Mouse (Mus musculus): ENCODE measurements around the gene Ptpra.
A peak's percentile ranks its signal among the peaks of the same experiment; 100 is the strongest.

Ptpra gene

DNA sequence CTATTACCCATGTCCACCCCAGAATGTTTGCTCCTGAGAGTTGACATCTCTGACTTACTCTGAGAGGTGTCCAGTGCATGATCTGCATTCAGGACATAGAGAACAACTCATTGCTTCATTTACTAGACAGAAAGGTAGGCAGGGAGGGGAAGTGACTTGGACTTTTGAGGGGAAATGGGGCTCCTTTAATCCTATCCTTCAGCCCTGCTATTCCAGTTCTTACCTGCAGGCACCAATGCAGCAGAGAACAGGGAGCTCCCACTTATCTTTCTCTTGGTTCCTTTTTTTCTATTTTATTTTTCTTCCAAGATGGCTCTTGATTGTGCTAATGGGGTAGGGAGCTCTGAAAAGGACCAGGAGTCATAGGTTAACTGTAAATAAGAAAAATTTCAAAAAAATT lies 1.6 kb upstream of the Ptpra start:
- DNase-seq = no peak

DNA sequence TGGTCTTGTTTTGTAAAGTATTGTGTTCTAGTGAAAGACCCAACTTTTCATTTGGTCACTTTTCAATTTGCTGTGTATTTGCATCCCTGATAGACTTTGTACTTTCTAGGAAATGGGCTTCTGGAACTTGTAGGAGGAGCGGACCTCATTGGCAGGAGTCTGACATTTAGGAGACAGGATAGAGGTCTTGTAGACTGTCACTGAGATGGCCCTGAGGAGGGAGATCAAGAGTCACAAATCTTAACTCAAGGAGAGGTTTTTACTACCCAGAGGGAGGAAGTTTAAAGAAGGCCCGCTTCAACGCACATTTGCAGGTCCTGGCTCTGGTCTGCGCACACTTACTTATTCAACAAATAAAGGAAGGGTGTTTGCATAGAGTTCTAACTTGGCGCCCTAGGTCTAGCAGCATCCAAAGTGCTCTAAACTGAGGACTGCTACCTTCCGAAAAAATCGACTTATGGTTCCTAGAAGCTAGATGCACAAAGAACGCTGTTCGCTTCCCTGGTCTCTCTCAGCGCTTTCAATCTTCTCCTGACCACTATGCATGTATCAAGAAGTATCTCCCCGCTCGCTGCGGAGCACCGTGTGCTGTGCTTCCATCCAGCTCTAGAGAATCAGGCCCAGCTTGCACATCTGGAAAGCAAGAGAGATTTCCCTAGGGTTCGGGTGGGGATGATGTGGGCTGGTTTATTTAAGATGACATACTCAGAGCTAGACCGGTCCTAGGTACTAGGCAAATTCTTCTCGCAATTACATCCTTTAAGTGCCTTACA lies 871 bp upstream of the Ptpra start:
- DNase-seq = no peak

GRCm38 (mm10) chr2:130450434-130450796 lies 337 bp downstream of the Ptpra start:
- peak; percentile 87 for DNase-seq

GRCm38 (mm10) chr2:130451086-130451726 lies 1.1 kb downstream of the Ptpra start:
- DNase-seq = no peak

DNA sequence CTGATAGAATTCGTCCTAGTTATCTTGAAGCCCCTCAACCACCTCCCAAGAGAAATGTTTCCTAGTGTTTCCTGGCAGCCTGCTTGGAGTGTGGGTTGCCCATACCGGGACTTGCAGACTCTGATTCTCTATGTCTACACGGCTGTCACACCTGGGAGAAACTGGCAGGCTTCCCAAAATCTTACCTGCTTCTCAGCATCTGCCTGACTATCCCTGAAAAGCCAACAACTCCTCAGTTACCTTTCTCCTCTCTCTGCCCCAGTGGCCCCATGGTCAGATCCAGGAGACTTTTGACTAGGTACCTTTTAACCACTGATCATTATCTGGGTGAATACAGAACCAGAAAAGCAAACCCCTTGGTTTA lies 1.6 kb downstream of the Ptpra start:
- no peak for DNase-seq

DNA sequence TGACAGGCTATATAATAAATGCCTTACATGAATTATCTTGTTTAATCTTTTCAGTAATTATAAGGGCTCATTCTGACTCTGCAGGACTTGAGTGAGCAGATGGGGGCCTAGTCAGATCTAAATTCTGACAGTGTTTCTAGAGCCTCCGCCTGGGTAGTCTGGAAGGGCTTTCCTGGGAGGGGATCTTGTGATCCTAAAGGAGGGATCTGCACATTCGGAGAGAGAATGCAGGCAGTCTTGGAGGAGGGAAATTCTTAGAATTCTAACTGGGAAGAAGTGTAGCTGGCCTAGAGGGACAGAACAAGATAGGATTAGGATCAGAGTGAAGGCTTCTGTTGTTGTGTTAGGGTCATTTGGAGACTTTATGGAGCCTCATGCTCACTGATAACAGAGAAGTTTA lies 2.2 kb downstream of the Ptpra start:
- no peak for DNase-seq

- no peak for DNase-seq
These were observed 3.3 kb downstream of the Ptpra start for GRCm38 (mm10) chr2:130453421-130453820.

GRCm38 (mm10) chr2:130454748-130455370 lies 4.8 kb downstream of the Ptpra start:
- peak; percentile 38 for DNase-seq

DNA sequence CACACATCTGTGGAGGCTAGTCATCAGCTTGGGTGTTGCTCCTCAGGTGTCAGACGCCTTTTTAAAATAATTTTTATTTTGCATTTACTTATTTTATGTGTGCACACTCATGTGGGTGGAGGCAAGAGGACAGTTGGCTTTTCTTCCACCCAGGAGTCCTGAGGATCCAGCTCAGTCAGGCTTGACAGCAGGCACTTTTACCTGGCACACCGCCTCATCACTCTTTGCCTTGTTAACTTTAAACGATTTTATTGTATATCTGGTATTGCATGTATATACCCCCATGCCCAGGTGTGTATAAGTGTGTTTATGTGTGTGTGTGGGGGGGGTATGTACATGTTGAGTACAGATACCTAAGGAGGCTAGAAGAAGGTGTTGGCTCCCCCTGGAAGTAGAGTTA lies 7.8 kb downstream of the Ptpra start:
- DNase-seq = no peak

GRCm38 (mm10) chr2:130459576-130459975 lies 9.5 kb downstream of the Ptpra start:
- DNase-seq = no peak

DNA sequence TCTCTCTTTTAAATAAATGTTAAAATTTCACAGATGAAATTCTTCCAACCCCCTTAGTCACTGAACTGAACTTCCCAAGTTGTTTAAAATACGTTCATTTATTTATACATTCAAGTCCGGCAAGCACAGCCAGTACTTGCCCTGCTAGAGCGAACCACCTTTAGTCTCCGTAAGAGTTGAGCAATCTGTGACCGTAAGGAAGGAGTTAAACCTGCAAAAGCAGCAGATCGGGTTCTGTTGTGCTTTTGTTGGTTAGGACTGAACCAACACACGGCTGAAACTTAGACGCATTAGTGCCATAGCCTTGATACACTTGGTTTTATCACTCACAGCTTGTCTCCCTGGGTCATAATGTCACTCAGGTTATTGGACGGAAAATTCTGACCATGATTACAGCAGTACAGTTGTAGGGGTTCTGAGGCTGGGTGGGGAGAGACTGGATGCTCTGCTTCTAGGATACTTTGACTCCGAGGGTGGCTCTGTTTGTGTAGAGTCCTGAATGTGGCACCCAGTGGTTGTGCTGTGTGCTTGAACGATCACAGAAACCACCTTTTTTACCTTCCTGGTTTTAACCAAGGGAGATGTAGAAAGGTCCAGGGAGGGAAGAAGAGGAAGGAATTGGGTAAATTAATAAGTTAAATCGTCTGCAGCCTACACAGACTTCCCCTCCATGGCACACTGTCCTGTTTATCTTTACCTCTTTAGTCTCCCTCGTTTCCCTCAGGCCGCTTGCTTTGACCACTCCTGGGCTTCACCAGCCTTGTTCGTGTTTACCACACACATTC lies 11.4 kb downstream of the Ptpra start:
- DNase-seq = no peak

- DNase-seq = no peak
These were observed 16.4 kb downstream of the Ptpra start for GRCm38 (mm10) chr2:130466438-130466837.

- no peak for DNase-seq
These were observed 19.3 kb downstream of the Ptpra start for GRCm38 (mm10) chr2:130469366-130469765.

GRCm38 (mm10) chr2:130469935-130470334 lies 19.9 kb downstream of the Ptpra start:
- no peak for DNase-seq

GRCm38 (mm10) chr2:130472908-130473510 lies 22.9 kb downstream of the Ptpra start:
- no peak for DNase-seq

DNA sequence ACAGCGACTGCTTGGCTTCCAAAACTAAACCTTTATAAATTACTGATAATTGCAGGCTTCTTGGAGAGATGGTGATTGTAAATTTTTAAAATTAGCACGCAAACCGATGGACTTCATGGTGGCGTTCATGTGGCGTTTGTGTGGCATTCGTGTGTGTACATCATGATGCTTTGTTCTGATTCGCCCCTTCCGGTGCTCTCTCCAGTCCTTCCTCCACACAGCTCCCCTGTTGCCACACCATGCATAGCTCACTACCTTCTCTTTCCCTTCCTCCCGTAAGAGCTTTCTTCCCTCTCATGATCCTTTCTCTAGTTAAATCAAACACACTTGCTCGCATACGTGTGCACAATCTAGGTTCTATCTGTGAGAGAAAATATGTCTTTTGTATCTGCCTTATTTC lies 25.7 kb downstream of the Ptpra start:
- DNase-seq = no peak

GRCm38 (mm10) chr2:130476666-130477297 lies 26.7 kb downstream of the Ptpra start:
- no peak for DNase-seq

DNA sequence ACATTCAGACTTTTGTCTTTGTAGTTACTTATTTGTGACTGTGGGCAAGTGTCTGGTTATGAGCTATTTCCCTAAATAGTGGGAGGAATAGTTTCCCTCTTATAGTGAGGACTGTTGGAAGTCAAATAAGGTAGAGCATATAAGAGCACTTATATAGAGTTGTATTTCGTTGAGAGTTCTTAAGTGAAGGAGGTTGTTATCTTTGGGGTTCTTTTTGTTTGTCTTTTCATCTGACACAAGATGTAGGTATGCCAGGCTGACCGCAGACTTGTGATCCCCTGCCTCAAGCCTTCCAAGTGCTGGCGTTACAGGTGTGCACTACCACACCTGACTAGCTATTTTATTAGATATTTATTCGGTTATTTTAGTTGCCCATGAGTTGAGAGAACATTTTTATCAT lies 32.1 kb downstream of the Ptpra start:
- no peak for DNase-seq

DNA sequence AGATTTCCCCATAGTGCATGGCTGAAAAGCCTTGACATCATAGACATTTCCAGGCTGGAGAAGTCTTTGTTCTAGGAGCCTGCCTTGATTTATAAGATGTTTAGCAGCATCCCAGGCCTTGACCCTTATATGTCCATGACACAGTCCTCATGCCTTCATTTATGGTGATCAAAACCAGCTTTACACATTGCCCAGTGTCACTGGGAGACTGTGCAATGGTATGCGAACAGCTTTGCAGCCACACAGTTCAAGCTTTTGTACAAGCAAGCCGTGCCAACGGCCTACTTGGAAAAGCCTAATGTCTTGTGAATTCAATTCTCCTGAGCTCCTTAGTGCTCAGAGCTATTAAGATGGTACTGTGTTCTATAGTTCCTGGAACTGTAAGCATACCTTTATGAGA lies 32.6 kb downstream of the Ptpra start:
- DNase-seq = no peak

- no peak for DNase-seq
These were observed 34.1 kb downstream of the Ptpra start for GRCm38 (mm10) chr2:130484206-130484605.

- no peak for DNase-seq
These were observed 37.9 kb downstream of the Ptpra start for GRCm38 (mm10) chr2:130488002-130488401.

GRCm38 (mm10) chr2:130488600-130488999 lies 38.5 kb downstream of the Ptpra start:
- no peak for DNase-seq

GRCm38 (mm10) chr2:130491162-130491561 lies 41.1 kb downstream of the Ptpra start:
- DNase-seq = no peak
